Mouse (Mus musculus) Patski (cell line): ENCODE data around the gene Copz1. TPM values are rescaled to one million over a fixed set of nuclear protein-coding genes. Genes with fewer than 3 reads are reported as not detected.

Experiments used
- ATAC-seq: fragments of 100-300 bp; one replicate; pipeline ENCODE4 v1.8.0; 2021
- CTCF ChIA-PET: fragments of 350-600 bp; sonication (Branson Sonifier 250); formaldehyde crosslinking; loops from one replicate; lab custom pipeline; 2022; ENCODE audit warnings: inconsistent platforms; lab: Charles Lee
- POLR2A ChIA-PET: fragments of 350-600 bp; sonication (Branson Sonifier 250); formaldehyde crosslinking; loops from one replicate; lab custom pipeline; 2022; ENCODE audit warnings: antibody characterized with exemption, inconsistent platforms; lab: Charles Lee
- DNase-seq: peaks from one replicate; pipeline ENCODE4 v3.0.0-alpha.2; 2011; ENCODE audit warnings: low read depth, low spot score
- H3K27me3 ChIP-seq: fragments of 371-371 bp; one replicate; pipeline ENCODE4 v1.5.1; 2021
- CTCF ChIP-seq: fragments of 100-300 bp; IDR thresholded peaks from one replicate; pipeline ENCODE4 v1.5.1; 2021
- in situ Hi-C: fragments of 300-500 bp; cut with MboI; formaldehyde crosslinking; loops from 3 replicates; pipeline ENCODE4 v1.11.1; 2018; ENCODE audit warnings: low pct_unique_long_range_greater_than_20kb, mixed read lengths
- polyA plus RNA-seq: library from polyadenylated mRNA; unstranded; gene quantifications from one replicate; pipeline ENCODE4 v1.2.3, GENCODE M21; 2021

Copz1 gene
- polyA plus RNA-seq: 163 TPM

GRCm38 (mm10) chr15:103272419-103273279 lies at the start of gene Copz1:
Gene Copz1 (plus strand): TSS chr15:103272714.
- DNase-seq (peak; percentile 94), ATAC-seq (peak; percentile 98)
- in situ Hi-C loops: no loop called here
- no peak for TF ChIP-seq CTCF
- ChIA-PET POLR2A (interaction anchor here (0.9 kb wide), 1 partner anchor 12 kb away, joined by 3 read pairs; no protein-coding TSS in a partner anchor), CTCF (interaction anchor here (1.0 to 2.5 kb wide), 14 partner anchors 9 to 95 kb away, joined by 3 to 11 read pairs (median 4); no protein-coding TSS in a partner anchor)
- H3K27me3 ChIP-seq: no peaks in the 10 kb centered on the region

GRCm38 (mm10) chr15:103224161-103224560 lies 48.4 kb upstream of the Copz1 start:
- POLR2A ChIA-PET: no interaction called here
- ATAC-seq (no peak), DNase-seq (no peak)
- peak; percentile 31 for TF ChIP-seq CTCF
- in situ Hi-C loops: no loop called here
- H3K27me3 ChIP-seq: no peaks in the 10 kb centered on the region
- CTCF ChIA-PET: interaction anchor here (1.0 kb wide), 1 partner anchor 19 kb away, joined by 3 read pairs; no protein-coding TSS in a partner anchor

DNA sequence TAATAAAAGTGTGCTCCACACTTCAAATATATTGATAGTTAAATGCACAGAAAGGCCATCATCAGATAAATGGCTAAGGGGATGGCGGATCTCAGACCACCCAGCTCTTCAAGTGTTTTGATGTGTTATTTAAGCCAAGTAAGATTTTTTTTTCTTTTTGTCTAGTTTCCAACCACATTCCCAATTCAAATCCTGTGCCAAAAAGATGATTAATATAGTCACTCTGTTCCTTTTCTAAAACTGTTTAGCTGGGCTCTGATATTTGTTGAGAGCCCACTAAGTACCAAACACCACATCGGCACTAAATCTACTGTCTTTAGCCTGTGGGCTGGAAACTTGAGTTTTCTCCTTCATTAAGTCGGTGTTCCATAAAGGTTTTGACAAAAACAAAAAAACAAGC lies 45.5 kb upstream of the Copz1 start:
- no peak for DNase-seq
- POLR2A ChIA-PET: no interaction called here
- no peak for ATAC-seq
- in situ Hi-C loops: no loop called here
- TF ChIP-seq CTCF: no peak
- no peaks in the 10 kb centered on the region for H3K27me3 ChIP-seq
- CTCF ChIA-PET: interaction anchor here (1.1 to 2.1 kb wide), 4 partner anchors 10 to 28 kb away, joined by 3 to 7 read pairs (median 4); no protein-coding TSS in a partner anchor

DNA sequence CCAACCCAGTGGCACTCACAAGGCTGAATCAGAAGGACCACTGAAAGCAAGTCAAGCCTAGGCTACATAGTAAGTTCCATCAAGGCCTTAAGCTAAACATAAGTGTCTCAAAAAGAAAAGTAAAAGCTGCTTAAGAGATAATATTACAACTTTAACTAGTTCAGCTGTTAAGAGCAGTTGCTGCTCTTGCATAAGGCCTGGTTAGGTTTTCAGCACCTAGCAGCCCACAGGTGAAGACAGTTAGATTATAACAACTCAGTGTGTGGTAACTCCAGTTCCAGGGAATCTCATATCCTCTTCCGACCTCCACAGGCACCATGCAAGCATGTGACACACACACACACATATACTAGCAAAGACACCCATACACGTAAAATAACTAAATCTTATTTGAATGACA lies 44.9 kb upstream of the Copz1 start:
- TF ChIP-seq CTCF: no peak
- ATAC-seq: no peak
- in situ Hi-C loops: no loop called here

DNA sequence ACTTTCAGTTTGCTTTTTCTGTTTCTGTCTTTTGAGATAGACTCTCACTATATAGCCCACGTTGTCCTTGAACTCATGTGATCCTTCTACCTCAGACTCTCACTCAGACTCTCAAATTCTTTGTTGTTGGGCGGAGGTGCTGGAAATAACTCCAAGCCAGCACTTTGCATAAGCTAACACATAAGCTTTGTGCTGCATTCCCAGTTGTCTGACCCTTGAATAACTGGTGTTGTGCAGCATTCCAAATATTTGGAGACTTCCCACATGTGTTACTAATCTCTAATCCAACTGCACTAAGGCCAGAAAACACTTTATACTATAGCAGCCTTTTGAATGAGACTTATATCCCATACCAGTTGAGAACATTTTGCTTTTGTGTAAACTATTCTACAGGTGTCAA lies 43.6 kb upstream of the Copz1 start:
- H3K27me3 ChIP-seq: no peaks in the 10 kb centered on the region
- in situ Hi-C loops: no loop called here
- ChIA-PET POLR2A (interaction anchor here (0.7 to 1.7 kb wide), 2 partner anchors 8 to 293 kb away, joined by 4 to 5 read pairs; no protein-coding TSS in a partner anchor), CTCF (interaction anchor here (1.2 to 2.0 kb wide), 3 partner anchors 13 to 24 kb away, joined by 3 to 7 read pairs (median 4); no protein-coding TSS in a partner anchor)
- no peak for TF ChIP-seq CTCF
- peak; percentile 31 for ATAC-seq
- DNase-seq: no peak

More for the DNA sequence above, 44.9 kb upstream of the Copz1 start:
- no peak for DNase-seq
- POLR2A ChIA-PET: no interaction called here
- no peaks in the 10 kb centered on the region for H3K27me3 ChIP-seq
- CTCF ChIA-PET: interaction anchor here (1.1 to 2.1 kb wide), 5 partner anchors 9 to 28 kb away, joined by 3 to 7 read pairs (median 4); no protein-coding TSS in a partner anchor

GRCm38 (mm10) chr15:103233119-103233518 lies 39.4 kb upstream of the Copz1 start:
- in situ Hi-C loops: no loop called here
- ChIA-PET CTCF (interaction anchor here (1.3 to 1.5 kb wide), 2 partner anchors 39 to 74 kb away, joined by 3 read pairs; no protein-coding TSS in a partner anchor), POLR2A (interaction anchor here (0.6 kb wide), 1 partner anchor 35 kb away, joined by 3 read pairs; no protein-coding TSS in a partner anchor)
- no peak for DNase-seq
- TF ChIP-seq CTCF: no peak
- ATAC-seq: no peak
- H3K27me3 ChIP-seq: no peaks in the 10 kb centered on the region

GRCm38 (mm10) chr15:103237295-103237694 lies 35.2 kb upstream of the Copz1 start:
- DNase-seq (no peak), ATAC-seq (no peak)
- ChIA-PET CTCF (interaction anchor here (1.6 kb wide), 1 partner anchor 11 kb away, joined by 4 read pairs; no protein-coding TSS in a partner anchor), POLR2A (interaction anchor here (0.6 kb wide), 1 partner anchor 73 kb away, joined by 6 read pairs; the partner anchor contains the start of gene Gpr84)
- in situ Hi-C loops: no loop called here
- no peaks in the 10 kb centered on the region for H3K27me3 ChIP-seq
- no peak for TF ChIP-seq CTCF

GRCm38 (mm10) chr15:103239130-103239684 lies 33.3 kb upstream of the Copz1 start:
- CTCF ChIA-PET: interaction anchor here (2.1 kb wide), 1 partner anchor 273 kb away, joined by 5 read pairs; the partner anchor contains the start of gene Hoxc10
- peak; percentile 88 for DNase-seq
- POLR2A ChIA-PET: interaction anchor here (1.1 to 1.5 kb wide), 3 partner anchors 8 to 84 kb away, joined by 3 to 6 read pairs (median 5); no protein-coding TSS in a partner anchor
- peak; percentile 91 for ATAC-seq
- no peak for TF ChIP-seq CTCF
- in situ Hi-C loops: no loop called here
- H3K27me3 ChIP-seq: no peaks in the 10 kb centered on the region

DNA sequence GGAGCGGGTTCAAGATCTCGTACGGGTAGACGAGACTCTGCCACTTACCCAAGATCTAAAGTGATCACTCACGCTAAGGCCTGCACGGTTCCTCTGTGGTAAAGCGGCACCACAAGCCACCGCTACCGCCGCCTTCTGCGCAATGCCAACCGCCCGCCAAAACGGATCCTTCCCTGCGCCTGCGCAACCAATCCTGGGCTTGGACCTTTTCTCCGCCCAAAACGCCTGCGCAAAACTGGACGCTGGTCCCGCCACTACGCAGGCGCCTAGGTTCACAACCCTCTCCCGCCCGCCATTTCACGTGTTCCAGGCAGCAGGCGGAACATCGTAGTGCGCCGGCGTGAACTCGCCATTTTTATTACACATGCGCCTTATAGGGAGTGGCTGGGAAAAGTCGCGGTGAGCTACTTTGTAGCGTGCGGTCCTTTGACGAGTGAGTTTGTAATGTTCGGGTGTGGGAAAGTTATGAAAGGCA lies 32.8 kb upstream of the Copz1 start, which contains the start of gene Cbx5:
Cbx5 (minus strand) TSS at position 132 of the 475 bp plus-strand sequence.
- ATAC-seq: peak; percentile 61
- DNase-seq: peak; percentile 91
- in situ Hi-C loops: no loop called here
- no peak for TF ChIP-seq CTCF
- POLR2A ChIA-PET: interaction anchor here (0.6 to 1.5 kb wide), 5 partner anchors 9 to 698 kb away, joined by 3 to 8 read pairs (median 6); no protein-coding TSS in a partner anchor
- CTCF ChIA-PET: interaction anchor here (2.1 kb wide), 1 partner anchor 273 kb away, joined by 5 read pairs; the partner anchor contains the start of gene Hoxc10
- no peaks in the 10 kb centered on the region for H3K27me3 ChIP-seq
